9 mouse cellular contexts compared by ENCODE assay signal in the genomic region with DNA sequence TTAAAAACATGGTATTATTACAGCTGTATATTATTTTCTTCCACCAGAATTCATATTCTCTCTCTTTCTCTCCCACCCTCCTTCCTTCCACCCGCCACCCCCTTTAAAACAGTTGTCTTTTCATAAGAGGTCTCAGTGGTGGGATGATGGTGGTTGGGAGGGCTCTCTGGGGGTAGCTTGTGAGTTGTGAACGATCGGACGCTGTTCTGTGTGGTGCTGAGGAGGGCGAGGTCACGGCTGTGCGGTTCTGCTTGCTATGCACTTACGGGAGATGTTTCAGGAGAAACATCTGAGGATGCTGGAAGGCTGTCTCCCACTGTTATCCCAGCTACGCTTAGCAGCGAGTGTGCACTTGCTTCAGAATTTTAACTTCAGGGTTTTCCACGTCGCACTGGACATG.
DNase-seq lines count a peak whose midpoint lies in the region; ATAC-seq and TF ChIP-seq lines count a peak whose summit lies in the region.
"Had no signal": no experiment of that assay in that cellular context is flagged by ENCODE, and none has a peak within 500 bp of the region (broad histone marks: within the 10 kb centered on the region; RNA-seq: fewer than 3 reads in every experiment).

No protein-coding gene starts in this region.

- no peak for DNase-seq in kidney, adult 9 months
- peak; percentile 56 for DNase-seq in embryonic facial prominence, embryonic 10.5 days (ENCODE audit: low spot score)
- DNase-seq in heart, postnatal 0 days (ENCODE audit: low spot score): no peak
- no peak for DNase-seq in right cerebral cortex, adult 18-20 months
- no peak for DNase-seq in thymus, adult 18-20 months
- DNase-seq in frontal cortex, postnatal 25 days (ENCODE audit: low spot score in 2 of 2): no peak

- no peak for ATAC-seq in kidney, embryonic 14.5 days (ENCODE audit: low FRiP score, low TSS enrichment)
- no peak for ATAC-seq in heart, postnatal 0 days (ENCODE audit: insufficient read depth, low read depth)
- no peak for ATAC-seq in midbrain, embryonic 15.5 days (replicated peaks)
- ATAC-seq: Patski had no signal

- TF ChIP-seq CTCF in heart, postnatal 0 days (IDR thresholded peaks at IDR 0.05; ENCODE audit: low read depth): no peak

- WGBS in kidney, embryonic 14.5 days: 39% methylated on average over 12 of the region's 12 CpGs
- WGBS in embryonic facial prominence, embryonic 10.5 days: 37% methylated on average over 12 of the region's 12 CpGs
- WGBS in heart, postnatal 0 days: 18% methylated on average over 12 of the region's 12 CpGs
- WGBS in midbrain, embryonic 15.5 days: 26% methylated on average over 12 of the region's 12 CpGs

- no peak for TF ChIP-seq EP300 in heart, postnatal 0 days (IDR thresholded peaks at IDR 0.05; ENCODE audit: low read depth)

- H3K4me1 ChIP-seq in kidney, embryonic 14.5 days (ENCODE audit: control insufficient read depth, insufficient read depth, low read length): peaks cover 17% of the 10 kb centered on the region; the same call in 1 of the 2 replicates
- peaks cover 81% of the 10 kb centered on the region for H3K4me1 ChIP-seq in embryonic facial prominence, embryonic 10.5 days
- H3K4me1 ChIP-seq in heart, postnatal 0 days (ENCODE audit: control insufficient read depth, insufficient read depth): peaks cover 19% of the 10 kb centered on the region
- H3K4me1 ChIP-seq in midbrain, embryonic 15.5 days: peaks cover 21% of the 10 kb centered on the region

- no peaks in the 10 kb centered on the region for H3K9me3 ChIP-seq in kidney, embryonic 14.5 days (ENCODE audit: control insufficient read depth, low read length)
- no peaks in the 10 kb centered on the region for H3K9me3 ChIP-seq in embryonic facial prominence, embryonic 10.5 days
- no peaks in the 10 kb centered on the region for H3K9me3 ChIP-seq in heart, postnatal 0 days (replicated peaks; ENCODE audit: control insufficient read depth, low read length)
- H3K9me3 ChIP-seq in midbrain, embryonic 15.5 days: no peaks in the 10 kb centered on the region

- peak overlapping the region; percentile 25 for H3K4me3 ChIP-seq in kidney, embryonic 14.5 days (ENCODE audit: low read length)
- peak overlapping the region; percentile 47 for H3K4me3 ChIP-seq in embryonic facial prominence, embryonic 10.5 days
- peak overlapping the region; percentile 65 for H3K4me3 ChIP-seq in heart, postnatal 0 days (ENCODE audit: low read depth, low read length)
- peak overlapping the region; percentile 26 for H3K4me3 ChIP-seq in midbrain, embryonic 15.5 days

- no peaks in the 10 kb centered on the region for H3K27me3 ChIP-seq in kidney, embryonic 14.5 days (ENCODE audit: control insufficient read depth, insufficient read depth, low read length)
- H3K27me3 ChIP-seq in embryonic facial prominence, embryonic 10.5 days (replicated peaks; ENCODE audit: low read depth, poor library complexity, severe bottlenecking): peaks cover 8% of the 10 kb centered on the region; the same call in 1 of the 2 replicates
- no peaks in the 10 kb centered on the region for H3K27me3 ChIP-seq in heart, postnatal 0 days (ENCODE audit: control insufficient read depth, insufficient read depth, low read length)
- no peaks in the 10 kb centered on the region for H3K27me3 ChIP-seq in midbrain, embryonic 15.5 days (replicated peaks)
- H3K27me3 ChIP-seq: Patski had no signal

- H3K27ac ChIP-seq in kidney, embryonic 14.5 days (ENCODE audit: low read depth, low read length): no peak overlapping the region
- H3K27ac ChIP-seq in embryonic facial prominence, embryonic 10.5 days (replicated peaks): peak overlapping the region; percentile 89
- H3K27ac ChIP-seq in heart, postnatal 0 days (ENCODE audit: low read depth): peak overlapping the region; percentile 85
- no peak overlapping the region; the same call in 1 of the 2 replicates for H3K27ac ChIP-seq in midbrain, embryonic 15.5 days

- H3K36me3 ChIP-seq in kidney, embryonic 14.5 days (ENCODE audit: control insufficient read depth, insufficient read depth, low read length): no peaks in the 10 kb centered on the region
- H3K36me3 ChIP-seq in embryonic facial prominence, embryonic 10.5 days (replicated peaks): no peaks in the 10 kb centered on the region
- H3K36me3 ChIP-seq in heart, postnatal 0 days (replicated peaks; ENCODE audit: control insufficient read depth, insufficient read depth, low read length): no peaks in the 10 kb centered on the region
- H3K36me3 ChIP-seq in midbrain, embryonic 15.5 days (replicated peaks): no peaks in the 10 kb centered on the region

- peak overlapping the region; percentile 43 for H3K4me2 ChIP-seq in kidney, embryonic 14.5 days (replicated peaks; ENCODE audit: low read depth, low read length)
- H3K4me2 ChIP-seq in heart, postnatal 0 days (ENCODE audit: low read depth, low read length): peak overlapping the region; percentile 65
- peak overlapping the region; percentile 40 for H3K4me2 ChIP-seq in midbrain, embryonic 15.5 days

- H3K9ac ChIP-seq in kidney, embryonic 14.5 days (ENCODE audit: low read depth, low read length): no peak overlapping the region; the same call in 1 of the 2 replicates
- peak overlapping the region; percentile 65 for H3K9ac ChIP-seq in heart, postnatal 0 days (replicated peaks; ENCODE audit: low read depth, low read length)
- no peak overlapping the region for H3K9ac ChIP-seq in midbrain, embryonic 15.5 days

Comparison
In these comparisons a context has a peak if more than half of its experiments do, and no peak if none do; other contexts are left out.
1. H3K27ac ChIP-seq: peak in embryonic facial prominence, embryonic 10.5 days (single experiment) and heart, postnatal 0 days (single experiment); none in kidney, embryonic 14.5 days (single experiment) and midbrain, embryonic 15.5 days (single experiment).
2. Peak in every context shown above with its lines, with median percentiles within 50 percentile points of each other: H3K4me2 ChIP-seq and H3K4me3 ChIP-seq.